Mouse (Mus musculus) gastrocnemius, postnatal 10 days (tissue): Measurements from ENCODE around the gene Stip1. TPM values are rescaled to one million over a fixed set of nuclear protein-coding genes. Genes with fewer than 3 reads are reported as not detected.
"Not testable (repeated sequence)": the region's sequence is repeated elsewhere in the genome, so short reads cannot be mapped to it uniquely, and the experiment has no call there.

ENCODE experiments used
- DNase-seq: peaks from one replicate; pipeline ENCODE4 v3.0.0; 2021; ENCODE audit warnings: mixed read lengths
- total RNA-seq, 2 experiments: library from RNA; stranded (reverse); gene quantifications; 2 replicates each; pipeline ENCODE4 v1.2.3; 2021

The Stip1 gene
- total RNA-seq, 2 experiments from 2014 or later: 98.2 to 100 TPM

GRCm38 (mm10) chr19:7017541-7018457, 22.0 kb downstream of the Stip1 start:
- no peak for DNase-seq

- no peak for DNase-seq
Measured at GRCm38 (mm10) chr19:7014481-7015135, 25.2 kb downstream of the Stip1 start.

GRCm38 (mm10) chr19:7013984-7014383, 25.8 kb downstream of the Stip1 start:
- no peak for DNase-seq

GRCm38 (mm10) chr19:7012426-7012825, 27.3 kb downstream of the Stip1 start:
- DNase-seq: no peak

GRCm38 (mm10) chr19:7006892-7007593, 32.7 kb downstream of the Stip1 start:
- no peak for DNase-seq

GRCm38 (mm10) chr19:6999360-7000063, 40.3 kb downstream of the Stip1 start:
- DNase-seq: no peak

GRCm38 (mm10) chr19:6997721-6998290, 42.0 kb downstream of the Stip1 start:
- no peak for DNase-seq

GRCm38 (mm10) chr19:6996006-6996405, 43.8 kb downstream of the Stip1 start, which contains the start of the genes Nudt22 and Trpt1:
Nudt22 (minus strand) TSS chr19:6996117.
Trpt1 (plus strand) TSS chr19:6996131.
- peak; percentile 83 for DNase-seq

GRCm38 (mm10) chr19:6995255-6995991, 44.3 kb downstream of the Stip1 start:
- no peak for DNase-seq

- DNase-seq: no peak
Measured at GRCm38 (mm10) chr19:6994489-6994888, 45.3 kb downstream of the Stip1 start.

GRCm38 (mm10) chr19:6994002-6994401, 45.8 kb downstream of the Stip1 start:
- DNase-seq: no peak

- no peak for DNase-seq
Measured at GRCm38 (mm10) chr19:6993011-6993770, 46.6 kb downstream of the Stip1 start.

- DNase-seq: peak; percentile 91
Measured at GRCm38 (mm10) chr19:6992011-6992858, 47.5 kb downstream of the Stip1 start, which contains the start of gene Dnajc4. Dnajc4 (minus strand) TSS chr19:6992572.

GRCm38 (mm10) chr19:6991166-6991565, 48.6 kb downstream of the Stip1 start:
- DNase-seq: not testable (repeated sequence)

- no peak for DNase-seq
Measured at GRCm38 (mm10) chr19:6990712-6991111, 49.1 kb downstream of the Stip1 start.

GRCm38 (mm10) chr19:6989251-6989650, 50.5 kb downstream of the Stip1 start:
- DNase-seq: no peak

- no peak for DNase-seq
Measured at GRCm38 (mm10) chr19:6987904-6988285, 51.9 kb downstream of the Stip1 start.

- peak; percentile 72 for DNase-seq
Measured at GRCm38 (mm10) chr19:6987061-6987903, 52.5 kb downstream of the Stip1 start, which contains the start of gene Vegfb. Vegfb (minus strand) TSS chr19:6987651.
